Mouse (Mus musculus): ENCODE results near the gene Hacd3.
"Not testable (repeated sequence)": the region's sequence is repeated elsewhere in the genome, so short reads cannot be mapped to it uniquely, and the experiment has no call there.

The Hacd3 gene

GRCm38 (mm10) chr9:65016978-65017827 lies 4.3 kb downstream of the Hacd3 start:
- no peak for DNase-seq (ENCODE audit: low read depth in 2 of 2, low spot score in 2 of 2)

GRCm38 (mm10) chr9:65016241-65016977 lies 5.1 kb downstream of the Hacd3 start:
- DNase-seq (ENCODE audit: low read depth in 2 of 2, low spot score in 2 of 2), result no peak

GRCm38 (mm10) chr9:65015461-65016222 lies 5.9 kb downstream of the Hacd3 start:
- DNase-seq (ENCODE audit: low read depth in 2 of 2, low spot score in 2 of 2), result no peak

GRCm38 (mm10) chr9:65011304-65011703 lies 10.2 kb downstream of the Hacd3 start:
- DNase-seq (ENCODE audit: low read depth in 2 of 2, low spot score in 2 of 2), result no peak

- DNase-seq (ENCODE audit: low read depth in 2 of 2, low spot score in 2 of 2), result peak; percentile 6 to 38
Measured at GRCm38 (mm10) chr9:65010632-65011031, 10.9 kb downstream of the Hacd3 start.

GRCm38 (mm10) chr9:65005737-65006136 lies 15.8 kb downstream of the Hacd3 start:
- DNase-seq (ENCODE audit: low read depth in 2 of 2, low spot score in 2 of 2), result no peak

GRCm38 (mm10) chr9:65001481-65001880 lies 20.0 kb downstream of the Hacd3 start:
- no peak for DNase-seq (ENCODE audit: low read depth in 2 of 2, low spot score in 2 of 2)

GRCm38 (mm10) chr9:64995464-64995863 lies 26.0 kb downstream of the Hacd3 start:
- DNase-seq (ENCODE audit: low read depth in 2 of 2, low spot score in 2 of 2), result not testable (repeated sequence)

- DNase-seq (ENCODE audit: low read depth in 2 of 2, low spot score in 2 of 2), result no peak
Measured at GRCm38 (mm10) chr9:64990291-64990690, 31.2 kb downstream of the Hacd3 start.

GRCm38 (mm10) chr9:64988443-64988842 lies 33.0 kb downstream of the Hacd3 start:
- no peak for DNase-seq (ENCODE audit: low read depth in 2 of 2, low spot score in 2 of 2)

- DNase-seq (ENCODE audit: low read depth in 2 of 2, low spot score in 2 of 2), result no peak
Measured at GRCm38 (mm10) chr9:64987651-64988050, 33.8 kb downstream of the Hacd3 start.

- no peak for DNase-seq (ENCODE audit: low read depth in 2 of 2, low spot score in 2 of 2)
Measured at GRCm38 (mm10) chr9:64985807-64986206, 35.7 kb downstream of the Hacd3 start.

- DNase-seq (ENCODE audit: low read depth in 2 of 2, low spot score in 2 of 2), result no peak
Measured at GRCm38 (mm10) chr9:64985037-64985794, 36.3 kb downstream of the Hacd3 start.

- no peak for DNase-seq (ENCODE audit: low read depth in 2 of 2, low spot score in 2 of 2)
Measured at GRCm38 (mm10) chr9:64981904-64982303, 39.6 kb downstream of the Hacd3 start.

GRCm38 (mm10) chr9:64980548-64980947 lies 40.9 kb downstream of the Hacd3 start:
- DNase-seq (ENCODE audit: low read depth in 2 of 2, low spot score in 2 of 2), result no peak

- no peak for DNase-seq (ENCODE audit: low read depth in 2 of 2, low spot score in 2 of 2)
Measured at GRCm38 (mm10) chr9:64960978-64961320, 60.5 kb downstream of the Hacd3 start.

GRCm38 (mm10) chr9:64960117-64960977 lies 61.1 kb downstream of the Hacd3 start, which contains the start of gene Ints14:
Gene Ints14, plus strand, starts transcription at chr9:64960905.
- DNase-seq (ENCODE audit: low read depth in 2 of 2, low spot score in 2 of 2), result peak; percentile 96 to 98

GRCm38 (mm10) chr9:64957276-64957675 lies 64.2 kb downstream of the Hacd3 start:
- no peak for DNase-seq (ENCODE audit: low read depth in 2 of 2, low spot score in 2 of 2)

GRCm38 (mm10) chr9:64956337-64956736 lies 65.2 kb downstream of the Hacd3 start:
- peak; percentile 6 to 40 for DNase-seq (ENCODE audit: low read depth in 2 of 2, low spot score in 2 of 2)

GRCm38 (mm10) chr9:64953190-64953589 lies 68.3 kb downstream of the Hacd3 start:
- DNase-seq (ENCODE audit: low read depth in 2 of 2, low spot score in 2 of 2), result no peak
